Mouse (Mus musculus) right cerebral cortex, adult 2 months (tissue): ENCODE measurements around the gene Crtam.

Experiments used
- DNase-seq, 2 experiments: peaks; one replicate each; pipeline ENCODE4 v3.0.0; 2021 to 2022; ENCODE audit warnings: low spot score in 2 of 2

Gene Crtam

DNA sequence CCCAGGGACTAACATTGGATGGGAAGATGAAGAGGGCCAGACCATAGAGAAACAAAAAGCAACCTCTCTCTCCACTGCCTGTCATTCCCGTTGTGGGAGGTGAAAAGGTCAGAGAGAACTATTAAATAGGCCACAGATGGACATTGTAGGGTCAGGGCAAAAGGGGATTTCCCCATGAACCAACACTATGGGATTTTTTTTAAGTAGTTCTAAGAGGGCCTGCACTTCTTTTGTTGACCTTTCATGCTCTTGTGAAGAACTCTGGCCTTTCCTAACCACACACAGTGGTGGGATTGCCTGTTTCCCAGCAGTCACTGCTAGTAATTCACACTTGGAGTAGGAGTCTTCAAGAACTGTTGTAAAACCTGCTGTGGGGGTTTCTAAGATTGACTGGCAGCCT is 3.4 kb upstream of the Crtam start:
- no peak for DNase-seq

DNA sequence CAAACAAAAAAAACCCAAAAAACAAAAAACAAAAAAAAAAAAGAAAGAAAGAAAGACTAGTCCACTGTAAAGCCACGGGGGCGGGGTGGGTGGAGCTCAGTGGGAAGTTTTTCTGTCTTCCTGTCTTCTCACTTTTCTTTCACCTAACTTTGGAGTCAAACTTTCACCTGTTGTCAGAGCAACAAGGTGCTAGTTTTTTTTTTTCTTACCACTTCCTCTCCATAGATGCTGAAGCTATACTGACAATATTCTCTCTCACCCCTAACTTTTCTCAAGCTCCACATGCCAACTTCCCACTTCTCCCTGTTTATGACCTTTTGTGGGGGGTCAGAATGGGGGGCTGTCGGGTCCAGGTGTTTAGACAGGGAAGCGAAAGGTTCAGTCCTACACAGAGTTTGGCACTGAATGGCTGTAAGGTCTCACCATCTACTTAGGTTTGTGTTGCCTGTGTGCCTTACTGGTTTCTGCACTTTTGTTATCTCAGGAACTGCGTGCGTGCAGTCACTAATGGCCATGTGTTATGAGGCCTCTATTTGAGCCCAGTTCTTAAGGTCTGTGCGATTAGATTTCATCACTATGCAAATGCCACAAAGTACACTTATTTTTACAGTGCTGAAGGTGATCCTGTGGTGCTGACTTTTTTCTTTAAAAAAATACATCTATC is 7.2 kb downstream of the Crtam start:
- no peak for DNase-seq

DNA sequence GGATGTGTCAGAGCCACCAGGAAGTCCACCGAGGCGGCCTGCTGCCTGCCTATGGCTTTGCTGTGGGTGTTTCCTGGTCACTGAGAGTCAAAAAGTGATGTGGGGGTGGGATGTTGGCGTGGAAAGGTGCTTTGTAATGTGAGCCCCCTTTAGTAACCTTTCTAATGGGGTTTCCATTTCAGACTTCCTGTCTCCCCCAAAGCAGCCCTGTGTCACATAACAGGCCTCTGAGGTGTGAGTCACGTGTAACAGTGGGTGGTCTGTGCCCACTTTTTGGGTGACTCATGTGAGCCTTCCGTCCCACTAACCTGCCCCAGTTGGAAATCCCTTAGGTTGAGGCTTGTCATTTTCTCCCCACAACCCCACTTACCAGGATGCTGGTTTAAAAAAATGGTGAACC is 10.4 kb downstream of the Crtam start:
- no peak for DNase-seq

DNA sequence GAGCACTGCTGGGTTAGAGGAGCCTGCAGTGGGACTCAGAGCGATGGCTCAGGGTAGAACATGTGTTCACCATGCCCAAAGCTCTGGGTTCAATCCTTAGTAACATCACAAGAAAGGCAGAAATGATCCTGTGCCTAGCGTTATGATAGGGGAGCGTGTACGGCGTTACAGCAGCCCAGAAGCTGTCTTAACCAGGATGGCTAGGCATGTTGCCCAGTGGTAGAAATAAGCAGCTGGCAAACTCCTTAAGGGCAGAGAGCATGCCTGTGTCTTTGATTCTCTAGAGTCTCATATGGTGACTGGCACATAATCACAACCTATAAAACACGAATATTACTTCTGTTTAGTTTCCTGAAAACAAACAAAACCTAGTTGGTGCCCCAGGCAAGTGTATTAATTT is 12.9 kb downstream of the Crtam start:
- no peak for DNase-seq

DNA sequence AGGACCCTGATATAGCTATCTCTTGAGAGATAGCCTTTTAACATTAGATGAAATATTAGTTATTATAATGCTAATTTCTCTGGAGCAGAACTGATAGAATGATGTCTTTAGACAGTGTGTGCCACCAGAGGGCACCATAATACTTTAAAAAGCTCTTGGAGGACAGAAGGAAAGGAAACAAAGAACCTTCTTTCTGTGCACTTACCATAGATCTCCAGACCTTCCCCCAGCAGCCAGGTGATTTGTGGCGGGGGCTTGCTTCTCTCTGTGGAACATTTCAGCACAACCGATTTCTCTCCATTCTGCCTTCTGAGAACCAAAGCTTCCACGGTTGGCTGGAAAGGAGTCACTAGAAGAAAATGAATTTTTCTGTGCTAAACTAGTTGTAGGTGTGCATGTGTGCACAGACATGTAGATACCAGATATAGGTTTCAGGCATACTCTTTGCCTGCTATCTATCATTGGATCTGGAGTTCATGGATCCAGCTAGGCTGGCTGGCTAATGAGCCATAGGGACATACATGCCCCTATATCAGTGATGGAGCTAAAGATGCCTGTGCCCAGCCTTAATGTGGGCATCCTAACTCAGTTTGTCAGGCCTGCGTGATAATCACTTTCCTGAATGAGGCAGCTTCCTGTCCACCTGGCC is 14.4 kb downstream of the Crtam start:
- peak; percentile 70 to 83 for DNase-seq

DNA sequence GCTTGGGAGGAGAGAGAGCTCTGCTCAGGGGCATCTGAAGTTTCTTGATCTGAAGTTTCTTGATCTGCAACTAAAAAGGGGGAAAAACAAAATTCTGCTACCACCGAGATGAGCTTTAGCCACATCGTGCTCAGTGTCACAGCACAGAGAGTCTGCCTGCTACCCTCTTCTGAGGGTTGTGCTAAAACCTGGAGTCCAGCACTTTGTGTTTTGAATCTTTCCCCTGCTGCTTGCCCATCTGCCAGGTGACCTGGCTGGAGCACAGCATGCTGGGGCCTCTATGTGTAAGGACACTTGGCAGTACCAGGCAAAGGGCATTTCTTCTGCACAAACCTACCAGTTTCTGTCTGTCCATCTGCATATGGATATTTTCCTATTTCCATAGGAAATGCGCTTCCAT is 20.1 kb downstream of the Crtam start:
- no peak for DNase-seq

DNA sequence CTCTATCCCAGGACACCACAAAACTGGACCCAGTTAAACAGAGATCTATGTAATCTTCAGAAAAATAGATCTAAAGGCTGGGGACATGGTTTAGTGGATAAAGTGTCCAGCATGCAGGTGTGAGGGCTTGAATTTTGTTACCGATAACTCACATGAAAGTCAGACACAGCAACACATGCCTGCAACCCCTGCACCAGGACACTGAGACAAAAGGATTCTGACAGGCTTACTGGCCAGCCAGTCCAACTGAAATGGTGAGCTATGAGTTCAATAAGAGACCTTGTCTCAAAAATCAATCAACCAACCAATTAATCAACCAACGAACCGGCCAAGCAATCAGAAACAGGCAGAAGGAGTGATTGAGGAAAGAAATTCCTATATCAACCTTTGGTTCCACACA is 20.7 kb downstream of the Crtam start:
- DNase-seq, result no peak

DNA sequence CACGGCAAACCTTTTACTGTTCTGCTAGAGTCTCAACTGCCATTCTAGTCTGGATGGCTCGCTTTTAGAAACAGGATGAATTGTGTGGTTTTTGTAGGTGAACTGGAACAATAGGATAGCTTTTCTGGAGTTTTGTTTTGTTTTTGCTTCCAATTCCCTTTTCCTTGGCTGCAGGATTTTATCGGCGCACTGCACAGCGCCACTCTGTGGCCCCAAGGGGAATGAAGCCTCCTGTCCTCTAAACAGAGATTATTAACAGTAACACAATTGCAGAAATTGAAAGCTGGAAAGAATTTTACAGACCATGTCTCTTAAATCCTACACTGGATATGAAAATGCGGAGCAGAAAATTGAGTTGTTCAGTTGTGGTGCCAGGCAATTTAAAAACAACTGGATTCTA is 21.9 kb downstream of the Crtam start:
- DNase-seq, result peak; percentile 32 to 43

DNA sequence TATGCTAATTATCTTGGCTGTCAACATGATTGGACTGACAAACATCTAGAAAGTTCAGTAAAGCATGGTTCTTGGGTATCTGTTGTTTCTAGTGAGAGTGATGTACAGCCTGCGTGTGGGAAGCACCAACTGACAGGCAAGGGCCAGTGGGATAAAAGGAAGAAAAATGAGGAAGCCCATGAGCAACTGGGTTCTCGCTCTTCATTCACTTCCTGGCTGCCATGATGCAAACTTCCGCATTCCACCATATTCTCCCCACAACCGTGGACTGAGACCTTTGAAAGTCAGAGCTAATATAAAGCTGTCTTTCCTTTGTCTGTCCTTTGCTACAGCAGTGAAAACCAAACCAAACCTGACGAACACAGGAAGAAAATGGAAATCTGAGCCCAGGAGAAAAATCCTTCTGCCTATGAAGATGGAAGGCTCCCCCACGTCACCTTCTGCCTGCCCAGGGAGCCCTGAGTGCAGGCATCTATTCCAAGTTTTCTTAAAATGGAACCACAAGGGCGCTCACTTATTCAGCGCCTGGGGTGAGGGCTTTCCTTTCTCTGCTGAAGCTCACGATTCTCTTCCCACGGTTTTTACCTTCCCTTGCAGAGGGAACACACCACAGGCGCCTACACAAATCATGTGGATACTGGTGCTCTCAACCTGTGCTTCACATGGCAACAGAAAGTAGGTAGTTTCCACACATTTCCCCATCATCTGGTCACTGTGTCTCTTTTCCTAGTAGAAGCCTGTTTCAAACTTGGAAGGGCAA is 30.2 kb downstream of the Crtam start:
- peak; percentile 33 to 35 for DNase-seq

DNA sequence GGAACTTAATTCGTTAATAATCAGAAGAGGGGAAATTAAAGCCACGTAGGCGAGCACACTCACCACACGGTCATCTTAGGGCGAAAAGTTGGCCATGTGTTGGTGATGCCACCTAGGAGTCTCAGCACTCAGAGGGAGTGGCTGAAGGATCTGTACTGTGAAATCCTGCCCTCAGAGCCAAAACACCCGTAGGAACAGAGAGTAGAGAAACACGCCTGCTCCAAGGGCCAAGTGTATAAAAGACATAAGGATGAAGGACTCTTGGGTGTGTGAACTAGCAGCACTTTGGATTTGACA is 40.1 kb downstream of the Crtam start:
- DNase-seq, result no peak

DNA sequence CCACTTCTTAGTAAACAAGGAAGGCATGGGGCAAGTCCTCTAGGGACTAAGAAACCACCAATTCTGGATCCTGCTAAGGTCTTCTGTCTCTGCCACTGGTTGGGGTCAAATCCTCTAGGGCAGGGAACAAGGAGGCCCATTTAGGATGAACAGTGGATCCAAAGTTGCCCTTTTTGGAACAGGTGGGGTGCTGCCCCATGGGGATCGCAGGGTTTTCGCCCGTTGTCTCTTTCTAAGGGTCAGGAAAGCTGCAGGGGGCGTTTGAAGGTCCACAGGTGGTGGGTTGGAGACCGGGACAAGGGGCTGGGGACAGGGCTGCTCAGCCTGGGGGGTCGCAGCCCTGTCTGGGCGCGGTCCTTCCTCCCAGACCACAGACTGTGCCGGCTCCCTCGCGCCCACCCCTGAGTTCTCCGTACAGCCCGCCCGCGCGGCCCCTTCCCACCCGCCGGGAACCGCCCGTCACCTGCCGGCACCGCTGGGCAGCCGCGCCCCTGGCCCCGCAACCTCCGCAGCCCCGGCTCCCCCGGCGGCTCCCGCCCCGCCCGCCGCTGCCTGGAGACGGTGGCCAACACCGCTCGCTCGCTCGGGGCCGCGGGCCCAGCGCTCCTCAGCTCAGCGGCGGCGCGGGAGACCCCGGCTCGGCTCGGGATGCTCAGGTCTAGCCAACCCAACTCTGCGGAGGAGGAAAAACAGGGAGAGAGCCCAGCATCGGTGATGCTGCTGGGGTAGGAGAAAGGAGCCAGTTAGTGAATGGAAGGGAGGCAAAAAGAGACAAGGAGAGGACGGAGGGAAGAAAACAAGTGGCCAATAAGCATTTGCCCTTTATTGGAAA is 40.6 kb downstream of the Crtam start, which contains the start of gene Jhy:
TSS of gene Jhy (minus strand) at position 533 of the 832 bp plus-strand sequence.
- no peak for DNase-seq

DNA sequence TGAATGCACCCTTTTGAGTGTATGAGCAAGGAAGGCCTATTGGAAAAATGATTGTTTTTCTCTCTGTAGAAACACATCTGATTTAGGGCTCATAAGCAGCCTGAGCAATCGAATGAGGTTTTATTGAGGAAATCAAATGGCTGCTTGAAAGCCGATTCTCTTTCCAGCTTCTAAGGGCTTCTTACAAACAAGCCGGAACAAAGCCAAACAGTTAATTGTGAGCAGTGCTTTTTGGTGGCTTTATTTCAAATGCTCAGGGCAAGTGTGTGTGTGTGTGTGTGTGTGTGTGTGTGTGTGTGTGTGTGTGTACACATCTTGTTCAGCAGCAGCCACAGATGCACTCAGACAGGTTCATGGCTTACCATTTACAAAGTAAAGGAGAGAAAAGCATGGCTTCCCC is 43.0 kb downstream of the Crtam start:
- DNase-seq, result no peak

DNA sequence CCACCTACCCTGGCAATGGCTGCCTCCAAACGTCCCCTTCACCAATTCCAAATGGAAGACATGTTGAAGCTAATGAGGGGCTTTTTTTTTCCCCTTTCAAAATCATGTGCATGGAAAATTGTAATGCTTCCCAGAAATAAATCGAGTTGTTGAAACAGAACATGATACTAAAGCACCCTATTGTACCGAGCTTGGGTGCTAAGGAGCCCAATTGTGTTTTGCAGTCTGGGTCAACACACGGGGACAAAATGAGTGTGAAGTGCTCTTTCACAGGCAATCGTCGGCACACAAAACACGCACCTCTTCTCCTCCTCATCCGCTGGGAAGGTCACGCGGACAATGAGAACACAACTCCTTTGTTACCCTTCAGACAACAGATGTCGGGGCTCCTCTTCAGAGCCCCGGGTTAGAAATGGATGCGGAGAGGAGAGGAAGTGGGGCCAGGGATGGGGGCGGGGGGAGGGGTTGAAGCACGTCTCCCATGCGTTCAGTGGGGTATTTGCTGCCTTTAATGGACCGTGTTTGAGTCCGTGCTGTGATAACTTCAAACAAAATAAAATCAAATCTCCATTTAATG is 55.3 kb downstream of the Crtam start:
- no peak for DNase-seq

DNA sequence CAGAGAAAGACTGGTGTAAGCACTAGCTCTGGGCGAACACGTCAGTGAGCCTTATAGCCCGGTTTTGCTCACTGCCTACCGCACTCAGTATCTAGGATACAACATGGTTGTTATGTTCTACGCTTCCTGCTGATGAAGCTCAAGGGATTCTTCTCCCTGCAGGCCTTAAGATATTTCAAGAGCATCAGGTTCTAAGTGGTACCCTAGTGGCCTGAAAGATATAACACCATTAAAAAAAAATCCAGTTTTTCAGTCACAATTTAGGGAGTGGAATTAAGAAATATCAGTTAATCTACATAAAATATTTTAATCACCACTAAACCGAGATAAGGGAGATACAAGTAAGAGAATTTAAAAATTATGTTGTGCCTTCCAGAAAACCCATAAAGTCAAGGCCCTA is 56.0 kb downstream of the Crtam start:
- no peak for DNase-seq

DNA sequence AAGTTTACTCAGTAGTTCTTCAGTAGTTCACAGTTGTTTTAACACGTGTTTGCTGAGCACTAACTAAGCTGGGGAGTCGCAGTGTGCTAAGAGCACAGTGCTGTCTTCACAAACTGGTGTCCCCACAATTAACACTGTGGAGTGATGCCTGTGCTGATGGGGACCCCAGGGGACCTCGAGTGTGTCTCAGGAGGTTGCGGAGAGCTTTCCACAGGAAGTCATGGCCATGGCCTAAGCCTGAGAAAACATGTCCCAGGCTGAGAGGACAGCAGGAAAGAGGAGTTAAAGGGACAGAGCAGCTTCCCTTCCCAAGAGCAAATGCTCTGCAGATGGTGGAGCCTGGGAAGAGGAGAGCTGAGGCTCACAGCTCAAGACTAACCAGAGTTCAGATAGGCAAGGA is 57.3 kb downstream of the Crtam start:
- DNase-seq, result no peak

DNA sequence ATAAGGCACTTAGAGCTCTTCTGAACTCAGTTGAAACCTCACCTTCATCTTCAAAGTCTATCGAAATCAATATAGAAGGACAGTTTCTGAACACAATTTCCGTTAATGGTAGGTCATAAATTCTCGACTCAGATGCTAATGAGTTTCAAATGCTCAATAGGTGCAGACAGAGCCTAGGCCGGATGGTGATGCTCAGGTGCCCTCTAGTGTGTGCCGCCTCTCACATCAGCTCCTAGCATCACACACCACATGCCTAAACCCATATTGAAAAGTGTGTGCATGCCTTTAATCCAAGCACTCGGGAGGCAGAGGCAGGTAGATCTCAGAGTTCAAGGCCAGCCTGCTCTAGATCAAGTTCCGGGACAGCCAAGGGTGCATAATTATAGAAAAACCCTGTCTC is 67.0 kb downstream of the Crtam start:
- peak in 1 of 2 experiments; percentile 10 for DNase-seq

DNA sequence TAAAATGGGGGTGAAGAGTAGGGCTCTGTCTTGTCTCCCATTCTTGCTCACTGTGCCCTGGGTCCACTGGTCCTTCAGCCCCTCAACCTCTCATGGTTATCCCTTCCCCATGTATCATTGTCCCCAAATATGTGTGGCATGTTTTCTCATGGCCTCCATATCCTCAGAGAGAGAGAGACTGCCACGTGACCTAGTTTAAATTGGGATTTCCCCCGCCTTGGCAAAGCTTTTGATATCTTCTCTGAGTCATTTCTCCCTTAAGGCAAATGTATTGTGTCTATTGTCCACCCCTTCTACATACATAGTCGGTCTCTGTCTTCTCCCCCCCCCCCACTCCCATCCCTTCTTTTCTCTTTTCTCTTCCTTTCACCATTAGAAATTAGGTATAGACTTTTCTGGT is 71.1 kb downstream of the Crtam start:
- no peak for DNase-seq

DNA sequence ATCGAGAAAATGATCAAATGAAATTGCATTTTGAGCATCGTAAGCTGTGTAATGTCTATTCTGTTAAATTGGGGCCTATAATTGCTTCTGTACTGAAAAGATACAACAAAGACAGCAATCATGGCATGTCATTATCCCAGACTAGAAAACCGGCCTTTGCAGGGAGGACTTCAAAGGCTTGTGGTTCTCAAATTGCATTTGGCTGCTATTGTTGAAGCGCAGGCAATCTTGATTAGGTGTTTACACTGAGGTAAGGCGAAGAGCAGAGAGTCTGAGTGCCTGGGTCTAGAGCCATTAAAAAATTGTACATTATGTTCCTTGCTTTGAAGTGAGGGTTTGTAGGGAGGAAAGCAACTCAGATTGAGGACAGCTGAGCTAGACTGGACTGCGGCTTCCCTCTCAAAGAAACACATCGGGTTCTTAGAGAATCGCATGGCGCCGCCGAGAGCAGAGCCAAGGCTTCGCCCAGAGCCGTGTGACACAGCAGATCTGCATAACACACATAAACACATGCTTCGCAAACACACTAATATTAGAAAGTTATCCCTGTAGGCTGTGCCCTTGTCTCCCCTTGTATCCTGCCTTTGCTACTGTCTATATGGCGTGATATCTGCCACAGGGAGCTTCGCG is 77.0 kb downstream of the Crtam start:
- DNase-seq, result no peak
